Mouse (Mus musculus) heart, adult 2 months (tissue): Measurements from ENCODE around the gene Jsrp1. TPM values are rescaled to one million over a fixed set of nuclear protein-coding genes. Genes with fewer than 3 reads are reported as not detected.

Experiments used
- DNase-seq, 2 experiments: peaks; one replicate each; pipeline ENCODE4 v3.0.0; 2021
- H3K27ac ChIP-seq: fragments of 200-600 bp; 2 replicates; pipeline ENCODE4 v1.8.1; 2022
- H3K27me3 ChIP-seq: fragments of 200-500 bp; 2 replicates; pipeline ENCODE4 v1.6.1; 2012; ENCODE audit warnings: mild to moderate bottlenecking, low read length, inconsistent platforms, mixed read lengths; ENCODE audit not compliant: control insufficient read depth, insufficient read depth
- H3K36me3 ChIP-seq: fragments of 200-500 bp; 2 replicates; pipeline ENCODE4 v1.6.1; 2012; ENCODE audit warnings: low read length, inconsistent platforms; ENCODE audit not compliant: control insufficient read depth, insufficient read depth
- H3K4me1 ChIP-seq: fragments of 200-500 bp; 2 replicates; pipeline ENCODE4 v1.6.1; 2011; ENCODE audit warnings: low read length; ENCODE audit not compliant: control insufficient read depth, insufficient read depth
- H3K4me3 ChIP-seq: fragments of 200-600 bp; 2 replicates; pipeline ENCODE4 v1.8.1; 2022
- H3K79me2 ChIP-seq: fragments of 200-500 bp; replicated peaks from 2 replicates; pipeline ENCODE4 v1.6.1; 2012; ENCODE audit warnings: mild to moderate bottlenecking, inconsistent platforms, low read length, moderate library complexity, mixed read lengths; ENCODE audit not compliant: control insufficient read depth, insufficient read depth
- H3K9ac ChIP-seq: fragments of 200-500 bp; 2 replicates; pipeline ENCODE4 v1.6.1; 2012; ENCODE audit warnings: low read depth, mild to moderate bottlenecking, control low read depth, inconsistent platforms, low read length, mixed read lengths
- CTCF ChIP-seq: fragments of 200-600 bp; IDR thresholded peaks from 2 replicates; pipeline ENCODE4 v1.8.1; 2022; ENCODE audit warnings: antibody characterized with exemption, mild to moderate bottlenecking, moderate library complexity
- EP300 ChIP-seq: fragments of 200-500 bp; IDR thresholded peaks from 2 replicates; pipeline ENCODE4 v1.6.1; 2011; ENCODE audit warnings: low read depth, low read length, control low read depth; ENCODE audit not compliant: insufficient read depth
- WGBS: fragments of 180-500 bp; shearing (Covaris S2); methylation state at CpG from one replicate; pipeline ENCODE4 v1.1.7; 2018; 5-methylcytosine and 5-hydroxymethylcytosine counted together
- intact Hi-C: fragments of 180-260 bp; cut with DNase I; formaldehyde crosslinking; loops from one replicate; pipeline ENCODE4 v1.15.1; 2025
- microRNA-seq, 2 experiments: library from miRNA; unstranded; fragments of <30 nt; microRNA quantifications; one replicate each; pipeline ENCODE4 v1.2.0; 2021
- polyA plus RNA-seq: library from polyadenylated mRNA; depleted of rRNA; stranded (reverse); fragments of >200 nt; gene quantifications from 2 replicates; pipeline ENCODE4 v1.2.3, GENCODE M21; 2012; rRNA removed
- total RNA-seq, 2 experiments: library from RNA; stranded (reverse); gene quantifications; 2 replicates each; pipeline ENCODE4 v1.2.3; 2021

Jsrp1 gene
- total and polyA plus RNA-seq, 3 experiments: 0.21 to 1.1 (median 0.25) TPM

DNA sequence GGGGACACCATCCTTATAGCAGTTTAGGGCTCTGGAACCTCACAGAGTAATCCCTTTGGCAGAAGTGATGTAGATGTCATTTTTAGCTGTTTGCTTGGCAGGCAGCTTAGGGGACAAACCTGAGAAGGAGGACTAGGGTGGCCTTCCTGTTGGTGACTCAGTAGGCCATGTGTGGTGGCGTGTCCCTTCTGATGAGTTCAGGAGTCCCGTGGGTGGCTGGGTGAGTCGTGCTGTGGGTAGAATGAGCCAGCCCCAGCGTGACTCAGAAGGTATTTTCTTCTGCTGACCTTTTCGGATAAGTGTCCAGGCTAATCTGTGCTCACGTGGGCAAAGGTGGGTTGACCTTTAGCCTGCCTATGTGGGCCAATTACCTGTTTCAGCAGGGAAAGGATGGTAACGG lies 54.6 kb downstream of the Jsrp1 start:
- no peaks in the 10 kb centered on the region for H3K36me3 ChIP-seq
- H3K27ac ChIP-seq: peak overlapping the region; percentile 60
- no peak overlapping the region for H3K4me3 ChIP-seq
- TF ChIP-seq EP300: 0 out of 2 replicates have a peak, but pooled peaks have one; percentile 40
- TF ChIP-seq CTCF: no peak
- 32% methylated on average over 7 of the region's 7 CpGs for WGBS
- no peak overlapping the region for H3K9ac ChIP-seq
- H3K4me1 ChIP-seq: peaks cover 35% of the 10 kb centered on the region
- intact Hi-C loops: no loop called here
- peaks cover 14% of the 10 kb centered on the region for H3K79me2 ChIP-seq
- H3K27me3 ChIP-seq: no peaks in the 10 kb centered on the region
- peak in 1 of 2 experiments; percentile 38 for DNase-seq

Small RNAs within 50 kb of the gene (microRNA-seq; reads per million reads assigned to microRNA genes)
- 1.7 to 3.5 reads per million in 2 experiments for gene Mir1982

Other genes with a start within 250 kb of the Jsrp1 start
- 1 to 10 TPM; 4.0 to 4.4 TPM for gene Klf16, start 236.2 kb downstream of the Jsrp1 start, total RNA-seq
- 3.6 and 5.5 TPM in 2 replicates for gene Klf16, start 236.2 kb downstream of the Jsrp1 start, polyA plus RNA-seq
- gene Abhd17a, start 223.2 kb downstream of the Jsrp1 start, total RNA-seq: 10 to 100 TPM; 40.2 to 46.9 TPM
- 67.3 and 80.0 TPM in 2 replicates for gene Abhd17a, start 223.2 kb downstream of the Jsrp1 start, polyA plus RNA-seq
- 10 to 100 TPM; 20.8 to 26.9 TPM for gene Scamp4, start 210.6 kb downstream of the Jsrp1 start, total RNA-seq
- gene Scamp4, start 210.6 kb downstream of the Jsrp1 start, polyA plus RNA-seq: 58.9 and 60.5 TPM in 2 replicates
- gene Adat3, start 210.6 kb downstream of the Jsrp1 start, total RNA-seq: 1 to 10 TPM in 1 of 2 experiments, under 1 TPM in 1; 0.60 to 1.1 TPM
- 1.0 and 2.5 TPM in 2 replicates for gene Adat3, start 210.6 kb downstream of the Jsrp1 start, polyA plus RNA-seq
- under 1 TPM; 0.34 to 0.39 TPM for gene Gm49322, start 207.5 kb downstream of the Jsrp1 start, total RNA-seq
- 0.62 and 2.0 TPM in 2 replicates for gene Gm49322, start 207.5 kb downstream of the Jsrp1 start, polyA plus RNA-seq
- 100 to 1,000 TPM; 117 to 130 TPM for gene Csnk1g2, start 190.7 kb downstream of the Jsrp1 start, total RNA-seq
- gene Csnk1g2, start 190.7 kb downstream of the Jsrp1 start, polyA plus RNA-seq: 125 and 130 TPM in 2 replicates
- gene Btbd2, start 156.4 kb downstream of the Jsrp1 start, total RNA-seq: 10 to 100 TPM; 43.7 to 44.2 TPM
- gene Btbd2, start 156.4 kb downstream of the Jsrp1 start, polyA plus RNA-seq: 57.3 and 60.1 TPM in 2 replicates
- gene Mknk2, start 135.4 kb downstream of the Jsrp1 start, total RNA-seq: 100 to 1,000 TPM; 176 to 229 TPM
- 199 and 208 TPM in 2 replicates for gene Mknk2, start 135.4 kb downstream of the Jsrp1 start, polyA plus RNA-seq
- 1 to 10 TPM; 7.4 to 7.6 TPM for gene Mob3a, start 111.5 kb downstream of the Jsrp1 start, total RNA-seq
- 11.7 and 13.6 TPM in 2 replicates for gene Mob3a, start 111.5 kb downstream of the Jsrp1 start, polyA plus RNA-seq
- gene Izumo4, start 111.3 kb downstream of the Jsrp1 start, total RNA-seq: 1 to 10 TPM; 3.4 to 3.8 TPM
- 13.3 and 15.6 TPM in 2 replicates for gene Izumo4, start 111.3 kb downstream of the Jsrp1 start, polyA plus RNA-seq
- gene Ap3d1, start 71.2 kb downstream of the Jsrp1 start, total RNA-seq: 10 to 100 TPM; 40.2 to 42.6 TPM
- gene Ap3d1, start 71.2 kb downstream of the Jsrp1 start, polyA plus RNA-seq: 52.9 and 66.5 TPM in 2 replicates
- gene Dot1l, start 58.3 kb downstream of the Jsrp1 start, total RNA-seq: 10 to 100 TPM; 18.8 to 19.6 TPM
- 35.0 and 39.6 TPM in 2 replicates for gene Dot1l, start 58.3 kb downstream of the Jsrp1 start, polyA plus RNA-seq
- 10 to 100 TPM; 27.3 to 30.4 TPM for gene Sf3a2, start 15.3 kb downstream of the Jsrp1 start, total RNA-seq
- gene Sf3a2, start 15.3 kb downstream of the Jsrp1 start, polyA plus RNA-seq: 18.4 and 19.7 TPM in 2 replicates
- gene Plekhj1, start 14.9 kb downstream of the Jsrp1 start, total RNA-seq: 10 to 100 TPM; 29.7 to 33.0 TPM
- 28.9 and 33.2 TPM in 2 replicates for gene Plekhj1, start 14.9 kb downstream of the Jsrp1 start, polyA plus RNA-seq
- gene Amh, start 8.3 kb downstream of the Jsrp1 start, total RNA-seq: under 1 TPM; 0.18 TPM
- gene Amh, start 8.3 kb downstream of the Jsrp1 start, polyA plus RNA-seq: 0.15 and 0.25 TPM in 2 replicates
- gene Oaz1, start 13.2 kb upstream of the Jsrp1 start, total RNA-seq: 100 to 1,000 TPM; 850 to 914 TPM
- gene Oaz1, start 13.2 kb upstream of the Jsrp1 start, polyA plus RNA-seq: 1,001 and 1,201 TPM in 2 replicates
- 10 to 100 TPM; 10.7 to 15.8 TPM for gene Lingo3, start 30.5 kb upstream of the Jsrp1 start, total RNA-seq
- 12.0 and 15.1 TPM in 2 replicates for gene Lingo3, start 30.5 kb upstream of the Jsrp1 start, polyA plus RNA-seq
- gene Lsm7, start 41.7 kb upstream of the Jsrp1 start, total RNA-seq: 10 to 100 TPM; 19.4 to 23.2 TPM
- gene Lsm7, start 41.7 kb upstream of the Jsrp1 start, polyA plus RNA-seq: 74.9 and 79.9 TPM in 2 replicates
- 10 to 100 TPM; 15.4 to 16.8 TPM for gene Sppl2b, start 41.8 kb upstream of the Jsrp1 start, total RNA-seq
- 51.4 and 74.2 TPM in 2 replicates for gene Sppl2b, start 41.8 kb upstream of the Jsrp1 start, polyA plus RNA-seq
- not detected for gene Tmprss9, start 58.4 kb upstream of the Jsrp1 start, total RNA-seq
- 0.02 TPM in 1 of 2 replicates, not detected in the other for gene Tmprss9, start 58.4 kb upstream of the Jsrp1 start, polyA plus RNA-seq
- 100 to 1,000 TPM; 126 to 133 TPM for gene Timm13, start 87.5 kb upstream of the Jsrp1 start, total RNA-seq
- gene Timm13, start 87.5 kb upstream of the Jsrp1 start, polyA plus RNA-seq: 151 and 188 TPM in 2 replicates
- 1 to 10 TPM; 3.6 to 5.4 TPM for gene Lmnb2, start 104.7 kb upstream of the Jsrp1 start, total RNA-seq
- 5.4 and 7.4 TPM in 2 replicates for gene Lmnb2, start 104.7 kb upstream of the Jsrp1 start, polyA plus RNA-seq
- gene Gadd45b, start 116.6 kb upstream of the Jsrp1 start, total RNA-seq: 10 to 100 TPM; 10.9 to 13.9 TPM
- 10.0 and 10.1 TPM in 2 replicates for gene Gadd45b, start 116.6 kb upstream of the Jsrp1 start, polyA plus RNA-seq
- under 1 TPM; 0.50 to 0.63 TPM for gene Gng7, start 201.4 kb upstream of the Jsrp1 start, total RNA-seq
- 0.68 and 1.1 TPM in 2 replicates for gene Gng7, start 201.4 kb upstream of the Jsrp1 start, polyA plus RNA-seq
- gene Diras1, start 212.2 kb upstream of the Jsrp1 start, total RNA-seq: not detected
- gene Diras1, start 212.2 kb upstream of the Jsrp1 start, polyA plus RNA-seq: 0.04 and 0.06 TPM in 2 replicates
- gene Slc39a3, start 223.9 kb upstream of the Jsrp1 start, total RNA-seq: 10 to 100 TPM; 13.9 to 14.4 TPM
- gene Slc39a3, start 223.9 kb upstream of the Jsrp1 start, polyA plus RNA-seq: 20.5 and 21.9 TPM in 2 replicates
- gene Sgta, start 246.7 kb upstream of the Jsrp1 start, total RNA-seq: 10 to 100 TPM; 84.5 to 90.1 TPM
- gene Sgta, start 246.7 kb upstream of the Jsrp1 start, polyA plus RNA-seq: 158 and 161 TPM in 2 replicates